Mouse (Mus musculus) common myeloid progenitor, adult 5-6 weeks (primary cell): ENCODE results near the gene Stk32c. TPM values are rescaled to one million over a fixed set of nuclear protein-coding genes. Genes with fewer than 3 reads are reported as not detected.

Experiments
- ATAC-seq: replicated peaks from 2 replicates; pipeline ENCODE4 v1.8.0; 2016; ENCODE audit warnings: low read depth, mild to moderate bottlenecking, moderate TSS enrichment, inconsistent platforms; ENCODE audit not compliant: poor library complexity, severe bottlenecking
- total RNA-seq: library from RNA; stranded (forward); fragments of 200-1000, 187-1606 nt; gene quantifications from 2 replicates; pipeline ENCODE4 v1.2.3, GENCODE M21; 2017

Gene Stk32c
- total RNA-seq = 0.92 TPM in 1 of 2 replicates, not detected in the other

DNA sequence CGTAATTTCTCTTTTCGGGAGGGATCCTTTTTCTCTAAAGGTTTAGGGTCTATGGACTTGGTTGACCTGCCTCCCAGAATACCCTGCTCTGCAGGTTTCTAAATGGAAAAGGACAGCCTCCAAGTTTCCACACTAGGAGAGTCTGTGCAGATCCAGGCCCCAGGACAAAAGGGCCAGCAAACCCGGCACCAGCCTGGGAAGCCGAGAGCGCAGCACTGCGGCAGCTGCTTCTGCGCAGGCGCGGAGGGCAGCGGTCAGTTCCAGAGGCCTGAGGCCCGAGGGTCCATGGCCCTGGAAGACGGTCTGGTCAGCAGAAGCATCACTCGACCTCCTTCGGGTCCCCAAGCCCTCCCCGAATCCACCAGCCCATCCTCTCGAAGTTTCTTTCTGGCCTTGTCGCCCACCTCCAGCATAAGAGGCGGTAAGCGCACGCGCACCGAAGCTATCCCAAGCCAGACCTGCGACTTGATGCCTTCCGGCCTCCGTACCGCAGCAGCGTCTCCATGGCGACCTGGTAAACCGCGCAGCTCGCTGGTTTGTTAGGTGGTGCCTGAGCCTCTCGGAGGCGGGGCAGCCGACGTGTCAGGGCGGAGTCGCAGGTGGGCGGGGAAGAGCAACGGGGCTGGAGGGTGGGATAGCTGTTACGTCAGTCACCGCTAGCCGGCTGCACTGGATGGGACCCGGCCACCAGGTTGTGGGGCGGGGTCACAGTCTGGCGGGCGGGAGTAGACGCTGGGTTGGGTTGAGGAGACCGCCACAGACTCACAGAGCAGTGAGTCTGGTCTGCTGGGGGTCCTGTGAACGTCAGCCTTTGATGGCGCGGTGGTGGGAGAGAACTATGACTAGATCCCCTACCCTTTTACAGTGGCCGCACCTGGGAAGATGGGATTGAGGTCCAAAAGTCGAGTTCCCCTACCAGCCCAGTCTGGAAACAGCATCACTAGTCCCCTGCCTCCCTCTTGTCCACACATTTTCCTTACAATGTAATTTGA, at the start of gene Stk32c, which contains the start of gene Lrrc27:
Gene Stk32c (minus strand): TSS at position 554 of the 992 bp plus-strand sequence.
Gene Lrrc27 (plus strand): TSS at position 235 of the 992 bp plus-strand sequence.
- peak; percentile 96 for ATAC-seq

DNA sequence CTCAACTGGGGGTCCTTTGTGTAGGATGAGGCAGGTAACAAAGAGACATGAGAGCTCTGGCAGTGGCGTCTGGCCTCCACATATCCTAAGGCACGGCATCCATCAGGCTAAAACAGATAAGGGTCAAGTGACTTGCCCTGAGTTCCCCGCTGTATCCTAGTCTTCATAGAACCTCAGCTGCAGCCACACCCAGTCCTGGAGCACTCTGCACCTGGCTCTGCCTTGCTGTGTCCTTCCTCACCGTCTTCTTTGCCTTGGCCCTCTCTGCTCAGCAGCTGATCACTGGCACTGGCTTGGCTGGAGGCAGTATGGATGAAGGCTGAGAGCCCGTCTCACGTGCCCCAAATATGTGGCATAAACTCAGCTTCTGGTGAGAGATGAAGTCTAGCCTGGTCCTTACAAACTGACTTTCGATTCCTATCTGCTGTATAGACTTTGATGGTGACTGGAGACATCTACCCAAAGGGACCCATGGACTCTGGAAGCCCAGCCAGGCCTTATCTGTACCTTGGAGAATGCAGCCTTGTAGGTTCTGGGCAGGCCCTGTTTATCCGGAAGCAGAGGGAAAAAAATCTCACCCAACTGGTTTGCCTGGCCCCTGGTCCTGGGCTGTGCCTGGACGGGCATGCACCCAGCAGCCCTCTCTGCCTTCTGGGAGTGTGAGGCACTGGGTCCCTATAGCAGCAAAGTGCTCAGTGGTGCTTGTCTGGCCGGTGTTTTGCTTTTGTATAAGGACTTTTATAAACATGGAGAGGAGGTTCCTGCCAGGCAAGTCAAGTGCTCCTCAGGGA, 44.8 kb upstream of the Stk32c start:
- no peak for ATAC-seq

DNA sequence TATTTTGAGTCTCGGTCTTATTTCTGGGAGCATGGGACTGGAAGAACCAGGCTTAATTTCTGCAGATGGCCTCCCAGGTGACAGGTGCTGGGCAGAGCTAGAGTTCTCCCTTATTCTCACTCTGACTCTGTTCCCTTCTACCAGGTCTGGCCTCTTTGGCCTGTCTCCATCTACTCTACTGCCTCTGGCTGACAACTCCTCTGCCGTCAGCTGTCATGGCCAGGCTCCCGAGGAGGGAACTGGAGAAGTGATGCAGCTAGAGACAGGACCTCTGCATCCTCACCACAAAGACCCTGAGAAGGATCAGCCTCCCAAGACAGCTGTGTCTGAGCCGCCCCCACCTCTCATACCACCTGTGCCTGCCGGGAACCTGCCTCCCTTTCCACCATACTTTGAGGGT, 41.5 kb upstream of the Stk32c start:
- no peak for ATAC-seq

DNA sequence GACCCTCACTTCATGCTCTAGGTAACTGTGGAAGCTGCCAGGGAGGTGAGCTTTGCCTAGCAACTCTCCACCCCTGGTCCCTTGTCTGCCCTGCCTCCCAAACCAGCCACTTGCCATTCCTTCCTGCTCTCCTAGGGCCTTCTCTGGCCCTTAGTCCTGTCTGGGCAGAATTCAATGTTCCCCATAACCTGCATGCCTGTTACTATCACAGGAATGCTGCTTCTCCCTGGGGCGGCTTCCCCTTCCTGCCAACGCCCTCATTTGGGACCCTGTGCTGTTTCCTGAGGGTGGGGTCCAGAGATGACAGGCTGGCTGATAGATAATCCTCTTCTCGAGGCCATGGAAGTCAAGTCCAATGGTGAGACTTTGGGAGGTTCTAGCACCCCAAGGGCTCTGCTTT, 40.4 kb upstream of the Stk32c start:
- no peak for ATAC-seq

DNA sequence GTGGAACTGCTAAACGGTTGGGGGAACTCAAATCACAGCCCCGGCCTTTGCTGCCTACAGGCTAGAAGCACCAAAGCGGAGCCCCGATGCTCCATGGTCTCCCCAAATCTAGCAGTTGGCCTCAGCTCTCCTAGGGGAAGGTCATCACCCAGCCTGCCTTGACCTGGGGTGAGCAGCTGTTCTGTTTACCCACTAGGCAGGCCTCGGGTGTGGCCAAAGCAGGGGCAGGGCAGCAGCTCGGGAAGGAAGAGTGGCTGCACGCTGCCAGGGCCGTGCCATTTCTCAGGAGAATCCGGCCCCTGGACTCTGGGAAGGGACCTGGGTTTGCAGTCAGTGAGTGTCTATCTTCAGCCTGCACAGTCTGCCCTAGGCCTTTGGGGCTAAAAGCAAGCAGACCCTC, 39.9 kb upstream of the Stk32c start:
- no peak for ATAC-seq

DNA sequence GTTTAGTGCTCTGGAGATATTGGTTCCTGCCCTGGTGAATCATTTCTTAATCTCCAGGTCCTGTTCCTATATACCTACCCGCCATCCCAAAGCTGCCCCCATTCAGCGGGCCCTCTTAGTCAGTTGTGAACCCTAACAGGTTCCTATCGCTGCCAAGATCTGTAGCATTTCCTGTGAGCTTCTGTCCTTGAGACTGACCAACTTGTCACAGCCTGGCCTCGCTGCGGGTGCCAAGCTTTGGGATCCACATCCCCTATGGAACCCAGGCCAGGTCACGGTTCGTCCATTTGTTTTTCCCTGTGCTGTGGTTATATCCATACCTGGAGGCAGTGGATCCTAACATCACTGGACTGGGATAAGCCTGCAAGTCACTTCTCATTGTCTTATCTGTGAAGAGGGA, 39.5 kb upstream of the Stk32c start:
- ATAC-seq = no peak

DNA sequence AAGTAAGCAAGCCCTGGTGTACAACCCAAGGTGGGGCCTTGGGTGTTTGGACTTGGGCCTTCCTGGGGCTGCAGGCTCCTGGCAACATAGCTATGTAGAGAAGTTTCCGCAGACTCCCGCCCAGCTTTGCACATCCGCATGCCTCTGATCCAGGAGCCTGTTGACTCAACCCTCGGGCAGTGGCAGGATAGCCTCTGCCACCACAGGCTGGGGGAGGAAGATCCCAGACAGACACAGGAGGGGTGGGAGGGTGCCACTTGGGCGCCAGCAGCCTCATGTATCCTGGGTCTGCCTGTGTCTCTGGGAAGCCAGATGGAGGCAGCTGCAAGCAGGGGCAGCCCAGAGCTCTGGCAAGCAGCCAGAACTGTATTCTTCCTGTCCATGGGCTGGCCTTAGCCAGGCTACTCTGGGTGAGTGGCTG, 38.8 kb upstream of the Stk32c start:
- ATAC-seq = no peak

DNA sequence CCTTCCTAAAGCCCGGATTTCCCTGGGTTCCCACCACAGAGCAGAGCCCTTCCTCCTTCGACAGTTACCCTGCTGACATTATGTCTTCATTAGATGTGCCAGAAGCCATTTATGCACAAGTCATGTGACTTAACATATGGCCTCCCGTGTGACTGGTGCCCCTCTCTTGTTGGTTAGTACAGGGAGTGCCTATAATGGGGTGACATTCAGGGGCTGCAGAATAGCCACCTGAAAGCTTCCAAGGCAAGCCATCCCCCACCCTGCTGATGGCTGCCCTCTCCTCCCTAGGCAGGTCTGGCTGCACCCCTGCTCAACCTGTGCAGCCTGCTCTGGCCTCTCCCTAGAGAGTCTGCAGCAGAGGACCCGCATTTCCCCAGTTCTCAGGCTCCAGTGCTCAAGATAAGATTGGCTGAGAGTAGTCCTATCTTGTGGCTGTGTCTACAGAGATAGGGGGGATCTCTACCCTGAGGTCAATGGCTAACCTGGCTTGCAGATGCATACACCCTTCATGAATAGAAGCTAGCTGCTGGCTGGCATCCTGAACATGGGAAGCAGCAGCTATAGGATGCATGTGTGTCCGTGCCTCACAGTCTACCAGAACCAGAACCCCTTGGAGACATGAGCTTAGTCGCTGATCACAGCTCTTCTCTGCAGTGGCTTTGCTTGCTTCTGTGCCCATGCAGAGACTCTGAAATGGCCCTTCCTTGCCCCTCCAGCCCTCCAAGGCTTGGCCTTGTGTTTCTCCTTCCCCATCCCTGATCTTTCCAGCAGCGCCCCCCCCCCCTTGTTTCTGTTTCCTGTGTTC, 36.5 kb upstream of the Stk32c start:
- no peak for ATAC-seq

DNA sequence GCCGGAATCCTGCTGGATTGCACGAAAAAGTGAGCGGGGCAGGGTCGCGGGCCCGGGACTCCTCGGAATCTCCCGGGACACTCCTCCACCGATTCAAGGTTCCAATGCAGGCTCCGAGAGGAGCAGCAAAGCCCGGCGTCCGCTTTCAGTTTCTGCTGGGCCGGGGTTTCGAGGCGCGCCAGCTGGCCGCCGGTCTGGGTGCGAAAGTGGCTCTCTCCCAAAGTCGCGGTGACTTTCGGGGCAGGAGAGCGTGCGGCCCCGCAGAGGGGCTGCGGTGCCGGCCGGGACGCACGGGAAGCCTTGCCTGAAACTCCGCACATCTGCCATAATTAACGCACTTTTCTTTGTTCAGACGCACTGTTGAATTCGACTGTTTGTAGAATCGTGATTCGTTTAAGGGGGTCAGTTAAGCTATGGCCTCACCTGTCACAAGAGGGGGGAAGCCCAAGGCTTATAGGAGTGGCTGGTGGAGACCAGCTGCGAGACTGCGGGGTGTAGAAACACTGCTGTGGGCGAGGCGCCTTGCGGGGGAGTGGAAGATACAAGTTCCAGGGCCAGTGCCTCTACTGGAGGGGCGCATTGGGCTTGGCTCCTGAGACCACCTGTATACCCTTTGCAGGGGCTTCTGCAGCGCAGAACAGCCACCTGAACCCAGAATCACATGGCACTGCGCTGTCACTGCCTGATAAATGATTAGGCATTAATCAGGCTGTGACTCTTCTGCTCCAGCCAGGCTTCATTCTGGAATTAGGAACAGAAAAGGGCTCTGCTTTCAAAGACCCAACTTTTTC, 35.7 kb upstream of the Stk32c start:
- peak; percentile 7; the same call in 1 of the 2 replicates for ATAC-seq

DNA sequence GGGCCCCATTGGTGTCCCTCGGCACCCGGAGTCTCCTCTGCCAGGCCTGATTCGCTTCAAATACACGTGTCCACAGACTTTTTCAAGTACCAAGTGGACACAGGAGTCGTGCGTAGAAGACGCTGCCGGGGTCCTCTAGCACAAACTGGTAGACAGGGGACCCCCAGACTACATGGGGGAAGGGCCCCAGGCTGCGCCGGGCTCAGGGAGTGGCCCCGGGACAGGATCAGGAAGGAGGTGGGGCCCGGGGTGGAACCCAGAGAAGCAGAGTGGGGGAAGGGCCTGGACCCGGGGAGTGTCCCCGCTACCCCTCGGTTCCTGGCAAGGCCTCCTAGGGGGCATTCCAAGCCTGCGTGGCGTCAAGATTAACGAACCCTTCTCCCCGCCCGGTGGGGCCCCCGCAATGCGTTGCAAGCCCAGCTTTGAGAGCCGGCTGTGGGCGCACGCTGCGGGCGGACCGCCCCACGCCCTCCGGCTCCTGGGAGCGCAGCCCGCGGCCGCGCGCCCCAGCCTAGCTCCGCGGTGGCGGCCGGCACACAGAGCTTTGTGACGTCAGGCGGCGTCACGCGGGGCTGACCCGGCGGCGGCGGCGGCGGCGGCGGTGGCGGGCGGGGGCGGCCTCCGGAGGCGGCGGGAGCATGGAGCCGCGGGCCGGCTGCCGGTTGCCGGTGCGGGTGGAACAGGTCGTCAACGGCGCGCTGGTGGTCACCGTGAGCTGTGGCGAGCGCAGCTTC, 34.9 kb upstream of the Stk32c start, which contains the start of gene Pwwp2b:
Gene Pwwp2b (plus strand): TSS at position 602 of the 734 bp plus-strand sequence.
- peak; percentile 71 for ATAC-seq

DNA sequence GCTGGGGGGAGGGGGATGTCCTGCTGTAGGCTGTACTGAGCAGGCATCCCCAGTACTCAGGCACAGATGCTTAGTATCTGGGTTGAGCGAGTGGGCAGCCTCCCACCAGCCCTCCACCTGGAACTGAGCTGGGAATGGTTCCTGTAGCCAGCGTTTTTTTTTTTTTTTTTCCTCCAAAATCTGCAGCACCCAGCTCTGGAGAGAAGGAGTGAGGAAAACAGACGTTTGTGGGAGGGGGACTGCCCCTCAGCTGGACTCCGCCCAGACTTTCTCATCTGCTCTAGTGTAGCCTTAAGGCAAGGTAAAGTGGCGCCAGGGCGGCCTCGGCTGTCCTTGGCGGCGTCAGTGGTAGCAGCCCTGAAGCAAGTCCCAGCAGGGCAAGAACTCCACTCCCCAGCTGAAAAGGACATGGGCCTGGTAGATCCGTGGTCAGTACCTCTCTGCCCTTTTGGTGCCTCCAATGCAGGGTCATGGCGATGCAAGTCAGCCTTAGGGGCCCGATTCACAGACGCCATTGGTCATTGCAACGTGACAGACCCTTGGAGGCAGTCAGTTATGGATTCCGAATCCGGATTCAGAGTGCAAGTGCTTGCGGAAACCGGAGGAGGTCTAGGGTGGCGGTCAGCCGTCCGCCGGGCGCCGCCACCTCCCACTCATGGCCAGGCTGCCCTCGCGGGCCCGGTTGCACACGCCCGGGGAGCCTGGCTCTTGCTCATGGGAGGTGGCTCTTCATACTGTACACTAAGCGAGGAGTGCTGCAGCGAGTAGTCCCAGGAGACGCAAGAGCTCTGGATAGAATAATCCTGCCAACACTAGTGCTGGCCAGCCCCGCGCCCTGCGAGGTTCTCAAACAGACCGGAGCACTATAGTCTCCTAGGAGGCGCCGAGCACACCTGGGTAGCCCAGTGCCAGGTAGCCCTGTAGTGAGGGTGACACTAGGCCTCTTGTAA, 34.1 kb upstream of the Stk32c start:
- no peak for ATAC-seq

DNA sequence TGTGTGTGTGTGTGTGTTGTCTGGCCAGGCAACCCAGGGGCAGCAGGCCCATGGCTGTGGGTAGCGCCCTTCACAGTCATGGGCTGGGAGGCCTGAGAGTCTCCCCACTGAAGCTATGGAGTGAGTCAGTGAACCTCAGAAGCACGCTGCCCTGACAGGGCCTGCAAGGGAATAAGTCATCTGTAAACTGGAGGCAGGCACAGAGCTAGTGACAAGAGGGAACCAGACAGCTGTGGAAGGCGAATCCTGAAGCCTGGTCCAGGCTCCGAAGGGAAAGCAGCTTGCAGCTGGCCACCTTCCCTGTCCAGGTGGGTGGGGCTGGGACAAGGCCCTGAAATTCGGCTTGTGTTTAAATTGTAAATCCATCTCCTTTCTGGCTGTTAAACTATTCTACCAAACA, 33.0 kb upstream of the Stk32c start:
- no peak for ATAC-seq

DNA sequence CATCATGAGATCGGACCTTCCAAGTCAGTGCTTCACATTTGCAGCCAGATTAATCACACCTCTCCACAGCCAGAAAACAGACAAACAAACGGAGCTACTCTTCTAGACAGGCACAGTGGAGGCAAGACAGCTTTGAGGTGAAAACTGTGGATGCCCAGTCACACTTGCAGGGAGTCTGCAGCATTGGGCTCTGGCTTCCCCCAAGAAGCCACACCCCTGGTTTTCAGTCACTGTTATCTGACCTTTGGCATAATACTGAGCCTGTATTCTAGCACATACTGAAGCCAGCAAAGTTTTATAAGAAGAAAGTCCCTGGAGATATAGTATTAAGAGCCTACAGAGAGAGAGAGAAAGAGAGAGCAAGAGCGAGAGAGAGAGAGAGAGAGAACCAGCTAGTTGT, 26.3 kb upstream of the Stk32c start:
- peak; percentile 58; the same call in 1 of the 2 replicates for ATAC-seq

DNA sequence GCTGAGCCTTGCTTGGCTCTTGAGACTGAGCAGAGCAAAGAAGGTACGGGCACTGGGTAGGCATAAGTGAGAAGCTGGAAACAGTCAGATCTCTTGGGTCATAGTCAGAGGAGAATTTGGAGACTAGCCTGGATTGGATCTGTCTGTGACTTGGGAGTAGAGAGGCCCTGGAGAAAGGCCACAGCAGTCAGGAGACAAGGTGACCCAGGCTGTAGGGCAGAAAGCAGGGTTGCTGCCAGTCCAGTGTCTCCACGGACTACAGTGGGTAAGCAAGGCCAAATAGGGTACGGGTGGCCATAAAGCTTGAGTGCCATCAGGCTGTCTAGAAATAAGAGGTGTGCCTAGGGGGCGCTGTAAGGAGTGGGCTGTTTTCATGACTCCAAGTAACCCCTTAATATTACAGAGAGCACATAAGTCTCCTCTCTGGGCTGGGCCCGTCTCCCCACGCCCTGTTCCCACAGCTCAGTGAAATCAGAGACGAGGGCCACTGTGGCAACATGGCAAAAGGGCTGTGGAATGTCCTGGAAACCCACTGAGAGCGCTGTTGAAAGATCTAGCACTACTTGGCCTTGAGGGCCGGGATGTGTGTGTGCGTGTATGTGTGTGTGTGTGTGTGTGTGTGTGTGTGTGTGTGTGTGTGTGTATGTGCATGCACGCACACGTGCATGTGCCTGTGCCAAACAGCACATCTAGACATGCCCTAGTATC, 22.7 kb upstream of the Stk32c start:
- ATAC-seq = no peak

DNA sequence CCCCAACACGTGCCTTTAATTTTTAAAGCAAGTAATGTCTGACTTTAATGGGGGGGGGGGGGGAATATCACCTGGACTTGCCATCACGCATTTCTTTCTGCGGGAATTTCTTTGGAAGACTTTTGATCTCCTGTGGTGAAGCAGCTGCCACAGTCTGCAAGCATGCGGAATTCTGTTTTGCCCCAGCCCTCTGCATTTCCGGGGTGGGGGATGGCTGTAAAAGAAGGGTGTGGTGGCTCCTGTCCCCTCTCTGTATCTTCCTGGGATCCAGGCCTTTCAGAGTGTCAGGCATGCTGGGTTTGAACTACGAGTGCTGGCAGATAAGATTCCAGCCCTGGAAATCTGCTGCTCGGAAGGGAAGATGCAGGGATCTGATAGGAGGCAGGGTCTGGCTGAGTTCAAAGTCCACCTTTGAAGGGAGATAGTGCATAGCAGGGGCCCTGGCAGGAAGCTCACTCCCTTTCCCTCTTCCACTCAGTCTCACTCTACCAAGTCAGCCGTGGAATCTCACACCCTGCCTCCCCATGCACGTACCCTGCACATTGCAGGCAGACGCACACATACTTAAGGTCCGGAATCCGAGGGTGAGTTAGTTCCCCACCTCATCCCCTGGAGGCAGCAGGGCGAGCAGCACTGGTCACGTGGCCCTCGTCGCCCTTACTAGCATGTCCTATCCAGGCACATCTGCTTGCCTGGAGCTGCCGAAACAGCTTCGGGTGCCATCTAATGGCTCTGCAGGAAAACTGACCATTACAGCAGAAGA, 21.5 kb upstream of the Stk32c start:
- ATAC-seq = peak; percentile 40

DNA sequence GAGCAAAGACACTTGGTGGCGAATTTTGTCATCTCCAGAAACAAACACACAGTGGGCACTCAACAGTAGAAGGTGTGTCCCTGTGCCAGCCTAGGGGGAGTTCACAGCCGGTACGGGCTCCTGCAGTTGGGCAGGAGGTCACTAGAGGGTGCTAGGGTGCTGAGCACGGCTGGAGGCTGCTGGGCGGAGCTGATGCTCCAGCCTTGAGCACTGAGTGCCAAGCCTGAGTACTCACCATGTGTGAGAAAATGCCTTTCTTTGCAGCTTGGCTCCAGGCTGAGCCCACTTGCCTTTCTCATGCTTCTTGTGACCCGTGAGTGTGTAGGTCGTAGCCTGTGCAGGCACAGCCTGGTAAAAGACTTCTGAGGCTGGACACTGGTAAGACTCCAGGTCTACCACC, 20.6 kb upstream of the Stk32c start:
- ATAC-seq = peak; percentile 93
